Mouse (Mus musculus) ES-E14 (cell line): ENCODE measurements around the gene Prkar1b. TPM values are rescaled to one million over a fixed set of nuclear protein-coding genes. Genes with fewer than 3 reads are reported as not detected.

Source experiments
- DNase-seq: peaks from one replicate; pipeline ENCODE4 v3.0.0-alpha.2; 2013; ENCODE audit warnings: low read depth, low spot score
- H3K27ac ChIP-seq: 2 replicates; pipeline ENCODE4 v1.5.1; 2012; ENCODE audit warnings: low read depth, mild to moderate bottlenecking, low read length, moderate library complexity, mixed read lengths; ENCODE audit not compliant: poor library complexity, insufficient read depth, severe bottlenecking
- H3K36me3 ChIP-seq: 2 replicates; pipeline ENCODE4 v1.6.1; 2012; ENCODE audit warnings: mild to moderate bottlenecking, low read length, moderate library complexity, mixed read lengths; ENCODE audit not compliant: control insufficient read depth, poor library complexity, insufficient read depth, severe bottlenecking
- H3K4me1 ChIP-seq, 2 experiments: fragments of 150-350 bp in 1 of 2; sonication (generic) in 1 of 2; 2 replicates each; pipeline ENCODE4 v1.6.1; 2012; ENCODE audit warnings: low read length in 2 of 2, mild to moderate bottlenecking in 1 of 2, mixed read lengths in 1 of 2; ENCODE audit not compliant: control insufficient read depth in 2 of 2, insufficient read depth in 2 of 2, poor library complexity in 1 of 2
- H3K4me3 ChIP-seq, 2 experiments: fragments of 150-350 bp in 1 of 2; sonication (generic) in 1 of 2; 2 replicates each; pipeline ENCODE4 v1.5.1; 2012; ENCODE audit warnings: low read length in 2 of 2, low read depth in 1 of 2, mild to moderate bottlenecking in 1 of 2, mixed read lengths in 1 of 2; ENCODE audit not compliant: insufficient read depth in 1 of 2, poor library complexity in 1 of 2, severe bottlenecking in 1 of 2
- H3K9ac ChIP-seq: 2 replicates; pipeline ENCODE4 v1.6.1; 2012; ENCODE audit warnings: low read depth, mild to moderate bottlenecking, low read length, mixed read lengths; ENCODE audit not compliant: poor library complexity, insufficient read depth, severe bottlenecking
- H3K9me3 ChIP-seq: fragments of 150-350 bp; sonication (generic); 2 replicates; pipeline ENCODE4 v1.6.1; 2012; ENCODE audit warnings: low read depth, mild to moderate bottlenecking, low read length; ENCODE audit not compliant: control insufficient read depth, insufficient read depth
- CHD2 ChIP-seq: IDR thresholded peaks from 2 replicates; pipeline ENCODE4 v1.6.1; 2014; ENCODE audit warnings: mild to moderate bottlenecking, low read depth, low read length, inconsistent platforms
- HCFC1 ChIP-seq: IDR thresholded peaks from 2 replicates; pipeline ENCODE4 v1.6.1; 2012; ENCODE audit warnings: low read length, inconsistent platforms, borderline replicate concordance; ENCODE audit not compliant: insufficient read depth
- MAFK ChIP-seq: IDR thresholded peaks from 2 replicates; pipeline ENCODE4 v1.6.1; 2014; ENCODE audit warnings: mild to moderate bottlenecking, low read depth, low read length, inconsistent platforms; ENCODE audit not compliant: insufficient read depth
- ZC3H11A ChIP-seq: IDR thresholded peaks from 2 replicates; pipeline ENCODE4 v1.6.1; 2012; ENCODE audit warnings: low read depth, mild to moderate bottlenecking, inconsistent platforms, low read length, borderline replicate concordance
- ZNF384 ChIP-seq: IDR thresholded peaks from 2 replicates; pipeline ENCODE4 v1.6.1; 2012; ENCODE audit warnings: low read depth, low read length, inconsistent platforms
- in situ Hi-C, 2 experiments: fragments of 600-800 bp; cut with MboI; formaldehyde crosslinking; loops; one replicate each; pipeline ENCODE4 v1.15.1; 2025; ENCODE audit warnings: low sequenced_read_pairs in 2 of 2, inconsistent platforms in 1 of 2; ENCODE audit not compliant: unreplicated experiment in 2 of 2
- total RNA-seq: library from RNA; depleted of rRNA; stranded (reverse); fragments of 300-350 nt; gene quantifications from 2 replicates; pipeline ENCODE4 v1.2.3, GENCODE M21; 2012

Prkar1b gene
- total RNA-seq, 1 experiment: 3.8 TPM

GRCm38 (mm10) chr5:138992611-138993370 lies 157.0 kb downstream of the Prkar1b start:
- DNase-seq: no peak
- Histone ChIP-seq H3K9me3 (no peaks in the 10 kb centered on the region), H3K36me3 (peaks cover 25% of the 10 kb centered on the region), H3K27ac (peak overlapping the region; percentile 25; the same call in 1 of the 2 replicates), H3K9ac (peak overlapping the region; percentile 81), H3K4me1 (peaks cover 5 to 27% of the 10 kb centered on the region in 2 experiments), H3K4me3 (peak overlapping the region; percentile 69 to 94)
- TF ChIP-seq CHD2 (no peak), ZC3H11A (no peak), MAFK (0 out of 2 replicates have a peak, but pooled peaks have one; percentile 6)
- in situ Hi-C loops: loop anchor here in 1 of 2 experiments (10.0 kb wide), 1 partner anchor 912 kb away; the partner anchor contains the start of gene Elfn1

- peak overlapping the region; percentile 22; the same call in 1 of the 2 replicates for H3K27ac ChIP-seq
Measured at GRCm38 (mm10) chr5:138991734-138992133, 158.1 kb downstream of the Prkar1b start.

DNA sequence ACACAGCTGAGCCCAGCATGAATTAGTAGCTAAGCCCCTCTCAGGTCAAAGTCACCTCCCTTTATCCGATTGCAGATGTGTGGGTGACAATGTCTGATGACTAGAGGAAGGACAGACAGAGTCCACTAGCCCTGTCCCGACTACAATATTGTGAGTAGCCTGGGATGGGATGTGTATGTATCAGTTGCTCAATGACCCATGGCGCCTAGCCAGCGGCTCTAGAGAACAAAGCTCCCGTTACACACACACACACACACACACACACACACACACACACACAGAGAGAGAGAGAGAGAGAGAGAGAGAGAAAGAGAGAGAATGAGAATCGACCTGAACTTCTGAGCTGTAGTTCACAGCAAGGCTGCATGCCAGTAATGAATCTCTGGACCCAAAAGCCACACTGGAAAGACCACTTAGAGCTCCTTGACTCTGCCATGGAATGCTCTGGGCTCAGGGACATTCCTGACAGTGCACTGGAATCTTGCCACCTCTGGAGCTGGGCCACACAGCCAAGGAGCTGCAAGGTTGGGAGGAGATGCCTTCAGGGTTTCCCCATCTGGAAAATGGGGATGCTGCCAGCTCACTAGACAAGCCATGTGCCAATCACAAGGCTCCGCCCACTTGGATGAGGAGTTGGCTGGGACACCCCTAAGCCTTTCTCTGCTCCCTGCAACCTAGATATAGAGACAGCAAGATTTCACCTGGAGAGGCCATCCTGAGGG lies 159.0 kb downstream of the Prkar1b start:
- H3K4me1 ChIP-seq: peaks cover 5 to 23% of the 10 kb centered on the region in 2 experiments
- DNase-seq: no peak
- no peaks in the 10 kb centered on the region for H3K9me3 ChIP-seq
- peaks cover 44% of the 10 kb centered on the region for H3K36me3 ChIP-seq
- H3K9ac ChIP-seq: no peak overlapping the region
- in situ Hi-C loops: loop anchor here in 1 of 2 experiments (10.0 kb wide), 1 partner anchor 914 kb away; the partner anchor contains the start of gene Elfn1
- peak overlapping the region; percentile 32; the same call in 1 of the 2 replicates for H3K27ac ChIP-seq
- H3K4me3 ChIP-seq: no peak overlapping the region
- no peak for TF ChIP-seq HCFC1
- no peak for TF ChIP-seq CHD2
- TF ChIP-seq ZNF384: no peak
- TF ChIP-seq MAFK: no peak
- no peak for TF ChIP-seq ZC3H11A

More at GRCm38 (mm10) chr5:138991734-138992133, 158.1 kb downstream of the Prkar1b start:
- TF ChIP-seq HCFC1 (no peak), CHD2 (no peak), MAFK (no peak), ZNF384 (no peak), ZC3H11A (no peak)
- Histone ChIP-seq H3K9ac (peak overlapping the region; percentile 22; the same call in 1 of the 2 replicates), H3K4me1 (peaks cover 5 to 23% of the 10 kb centered on the region in 2 experiments), H3K9me3 (no peaks in the 10 kb centered on the region), H3K4me3 (peak overlapping the region in 1 of 2 experiments; percentile 94; a peak in 2 of 4 replicates), H3K36me3 (peaks cover 35% of the 10 kb centered on the region)
- peak; percentile 95 for DNase-seq
- in situ Hi-C loops: loop anchor here in 1 of 2 experiments (10.0 kb wide), 1 partner anchor 913 kb away; the partner anchor contains the start of gene Elfn1

- no peak for TF ChIP-seq CHD2
- in situ Hi-C loops: no loop called here
- H3K4me3 ChIP-seq: no peak overlapping the region
- H3K4me1 ChIP-seq: peaks cover 5 to 23% of the 10 kb centered on the region in 2 experiments
- H3K9me3 ChIP-seq: no peaks in the 10 kb centered on the region
- H3K9ac ChIP-seq: no peak overlapping the region
- H3K36me3 ChIP-seq: peaks cover 48% of the 10 kb centered on the region
- DNase-seq: no peak
- H3K27ac ChIP-seq: no peak overlapping the region
Measured at GRCm38 (mm10) chr5:138989567-138989966, 160.2 kb downstream of the Prkar1b start.
